In genomic region chr11:59808170-59808960, GRCm38 (mm10) we compare ENCODE assay signal across 8 mouse cellular contexts. TPM values are rescaled to one million over a fixed set of nuclear protein-coding genes. Genes with fewer than 3 reads are reported as not detected.
DNase-seq lines count a peak whose midpoint lies in the region; ATAC-seq and TF ChIP-seq lines count a peak whose summit lies in the region.

No protein-coding gene starts in this region.

- no peak for ATAC-seq in heart, embryonic 15.5 days (replicated peaks; ENCODE audit: insufficient number of reproducible peaks, insufficient read depth, low FRiP score, low read depth)
- no peak for ATAC-seq in G1E (ENCODE audit: extremely low read depth, insufficient number of reproducible peaks, low FRiP score, poor library complexity, severe bottlenecking)
- ATAC-seq in forebrain, postnatal 0 days, result no peak

- no peaks in the 10 kb centered on the region for H3K9me3 ChIP-seq in heart, embryonic 15.5 days (replicated peaks)
- no peaks in the 10 kb centered on the region for H3K9me3 ChIP-seq in G1E (replicated peaks)
- H3K9me3 ChIP-seq in forebrain, postnatal 0 days (ENCODE audit: low read length), result no peaks in the 10 kb centered on the region
- no peaks in the 10 kb centered on the region for H3K9me3 ChIP-seq in midbrain, embryonic 10.5 days (replicated peaks)

- peaks cover 16% of the 10 kb centered on the region for H3K4me1 ChIP-seq in heart, embryonic 15.5 days (replicated peaks)
- H3K4me1 ChIP-seq in G1E (ENCODE audit: insufficient read depth, low read depth, low read length), result peaks cover 52% of the 10 kb centered on the region
- H3K4me1 ChIP-seq in forebrain, postnatal 0 days (ENCODE audit: insufficient read depth), result peaks cover 7% of the 10 kb centered on the region; the same call in 1 of the 2 replicates
- peaks cover 25% of the 10 kb centered on the region for H3K4me1 ChIP-seq in midbrain, embryonic 10.5 days

- peak overlapping the region; percentile 79 for H3K4me3 ChIP-seq in heart, embryonic 15.5 days
- peak overlapping the region; percentile 95 for H3K4me3 ChIP-seq in G1E (ENCODE audit: low read depth, low read length)
- H3K4me3 ChIP-seq in forebrain, postnatal 0 days (ENCODE audit: low read depth, low read length), result peak overlapping the region; percentile 85
- H3K4me3 ChIP-seq in midbrain, embryonic 10.5 days, result peak overlapping the region; percentile 85

- WGBS in heart, embryonic 15.5 days, result 60% methylated on average over 14 of the region's 14 CpGs
- 62% methylated on average over 14 of the region's 14 CpGs for WGBS in forebrain, postnatal 0 days
- 71% methylated on average over 14 of the region's 14 CpGs for whole genome bisulfite sequencing in midbrain, embryonic 10.5 days

- no peak for DNase-seq in heart, adult 8-10 months (ENCODE audit: low spot score)
- no peak for DNase-seq in G1E (ENCODE audit: low spot score)
- no peak for DNase-seq in forebrain, postnatal 0 days
- DNase-seq in midbrain, embryonic 10.5 days (ENCODE audit: low spot score), result no peak
- DNase-seq in urinary bladder, postnatal 25 days (ENCODE audit: low spot score), result no peak
- DNase-seq in ovary, postnatal 36 days (ENCODE audit: low spot score), result no peak
- no peak for DNase-seq in right cerebral cortex, adult 2 months (ENCODE audit: low spot score in 2 of 2)

- H3K27ac ChIP-seq in heart, embryonic 15.5 days, result peak overlapping the region; percentile 99
- no peak overlapping the region for H3K27ac ChIP-seq in forebrain, postnatal 0 days (ENCODE audit: low read depth, low read length)
- H3K27ac ChIP-seq in midbrain, embryonic 10.5 days (replicated peaks), result peak overlapping the region; percentile 99

- no peak for TF ChIP-seq CTCF in G1E (IDR thresholded peaks at IDR 0.05; ENCODE audit: low read depth, low read length)
- TF ChIP-seq CTCF in forebrain, postnatal 0 days (IDR thresholded peaks at IDR 0.05; ENCODE audit: low read depth), result peak; percentile 48

- peak overlapping the region; percentile 97 for H3K9ac ChIP-seq in heart, embryonic 15.5 days
- H3K9ac ChIP-seq in forebrain, postnatal 0 days, result no peak overlapping the region

- H3K36me3 ChIP-seq in heart, embryonic 15.5 days, result peaks cover 37% of the 10 kb centered on the region
- peaks cover 66% of the 10 kb centered on the region for H3K36me3 ChIP-seq in G1E (replicated peaks)
- peaks cover 36% of the 10 kb centered on the region for H3K36me3 ChIP-seq in forebrain, postnatal 0 days (ENCODE audit: insufficient read depth)
- peaks cover 46% of the 10 kb centered on the region for H3K36me3 ChIP-seq in midbrain, embryonic 10.5 days

- H3K4me2 ChIP-seq in heart, embryonic 15.5 days, result peak overlapping the region; percentile 75
- peak overlapping the region; percentile 81 for H3K4me2 ChIP-seq in forebrain, postnatal 0 days (ENCODE audit: low read depth)

- H3K27me3 ChIP-seq in heart, embryonic 15.5 days, result no peaks in the 10 kb centered on the region
- no peaks in the 10 kb centered on the region for H3K27me3 ChIP-seq in G1E (ENCODE audit: insufficient read depth, low read length)
- no peaks in the 10 kb centered on the region for H3K27me3 ChIP-seq in forebrain, postnatal 0 days (ENCODE audit: insufficient read depth, low read length)
- H3K27me3 ChIP-seq in midbrain, embryonic 10.5 days (ENCODE audit: low read depth, poor library complexity, severe bottlenecking), result no peaks in the 10 kb centered on the region

RNA-seq across cellular contexts. Expression of gene Flcn, which starts 1.5 kb away (rescaled TPM):
- 32.6 and 36.9 TPM in 2 replicates for polyA plus RNA-seq in heart, embryonic 15.5 days (2015; fragmentation: Nextera tagmentation; extraction: Ambion mirVana)
- 10 to 100 TPM; 26.7 to 46.9 (median 42.1) TPM for total RNA-seq in heart, adult 8-10 months (2022)
- total RNA-seq in G1E (2014; fragmentation: Nextera tagmentation), result 40.0 and 54.7 TPM in 2 replicates
- total RNA-seq in G1E (2017), result 60.9 and 69.8 TPM in 2 replicates
- polyA plus RNA-seq in G1E (2012), result 31.2 and 34.9 TPM in 2 replicates
- 33.7 and 36.9 TPM in 2 replicates for total RNA-seq in forebrain, postnatal 0 days (2014; rRNA removed)
- 25.0 and 31.4 TPM in 2 replicates for polyA plus RNA-seq in forebrain, postnatal 0 days (2015; fragmentation: Nextera tagmentation; extraction: Ambion mirVana)
- polyA plus RNA-seq in midbrain, embryonic 10.5 days (2016; fragmentation: Nextera tagmentation; extraction: Ambion mirVana), result 31.7 and 32.7 TPM in 2 replicates

RNA-seq across cellular contexts. Expression of gene Pld6, which starts 20.9 kb away (rescaled TPM):
- 3.4 and 4.9 TPM in 2 replicates for polyA plus RNA-seq in heart, embryonic 15.5 days (2015; fragmentation: Nextera tagmentation; extraction: Ambion mirVana)
- 1 to 10 TPM in 2 of 4 experiments, under 1 TPM in 2; 0.60 to 1.2 (median 0.89) TPM for total RNA-seq in heart, adult 8-10 months (2022)
- total RNA-seq in G1E (2014; fragmentation: Nextera tagmentation), result not detected in 2 replicates
- total RNA-seq in G1E (2017), result not detected in 2 replicates
- polyA plus RNA-seq in G1E (2012), result not detected in 2 replicates
- 0.92 and 6.0 TPM in 2 replicates for total RNA-seq in forebrain, postnatal 0 days (2014; rRNA removed)
- polyA plus RNA-seq in forebrain, postnatal 0 days (2015; fragmentation: Nextera tagmentation; extraction: Ambion mirVana), result 6.8 and 12.1 TPM in 2 replicates
- 2.9 and 3.4 TPM in 2 replicates for polyA plus RNA-seq in midbrain, embryonic 10.5 days (2016; fragmentation: Nextera tagmentation; extraction: Ambion mirVana)

RNA-seq across cellular contexts. Expression of gene Nt5m, which starts 30.9 kb away (rescaled TPM):
- polyA plus RNA-seq in heart, embryonic 15.5 days (2015; fragmentation: Nextera tagmentation; extraction: Ambion mirVana), result 35.0 and 38.2 TPM in 2 replicates
- total RNA-seq in heart, adult 8-10 months (2022), result 10 to 100 TPM; 24.3 to 32.0 (median 26.8) TPM
- total RNA-seq in G1E (2014; fragmentation: Nextera tagmentation) (14.0 and 15.7 TPM in 2 replicates), G1E (2017) (19.3 and 20.2 TPM in 2 replicates)
- polyA plus RNA-seq in G1E (2012), result 11.7 and 14.0 TPM in 2 replicates
- total RNA-seq in forebrain, postnatal 0 days (2014; rRNA removed), result 62.2 and 63.0 TPM in 2 replicates
- 82.3 and 85.9 TPM in 2 replicates for polyA plus RNA-seq in forebrain, postnatal 0 days (2015; fragmentation: Nextera tagmentation; extraction: Ambion mirVana)
- 40.9 and 44.4 TPM in 2 replicates for polyA plus RNA-seq in midbrain, embryonic 10.5 days (2016; fragmentation: Nextera tagmentation; extraction: Ambion mirVana)

RNA-seq across cellular contexts. Expression of gene Cops3, which starts 31.3 kb away (rescaled TPM):
- polyA plus RNA-seq in heart, embryonic 15.5 days (2015; fragmentation: Nextera tagmentation; extraction: Ambion mirVana), result 135 and 160 TPM in 2 replicates
- total RNA-seq in heart, adult 8-10 months (2022), result 10 to 100 TPM; 71.2 to 74.2 (median 72.7) TPM
- total RNA-seq in G1E (2014; fragmentation: Nextera tagmentation) (157 and 165 TPM in 2 replicates), G1E (2017) (231 and 247 TPM in 2 replicates)
- polyA plus RNA-seq in G1E (2012), result 15.2 and 20.8 TPM in 2 replicates
- total RNA-seq in forebrain, postnatal 0 days (2014; rRNA removed), result 132 and 138 TPM in 2 replicates
- polyA plus RNA-seq in forebrain, postnatal 0 days (2015; fragmentation: Nextera tagmentation; extraction: Ambion mirVana), result 158 and 169 TPM in 2 replicates
- 249 and 250 TPM in 2 replicates for polyA plus RNA-seq in midbrain, embryonic 10.5 days (2016; fragmentation: Nextera tagmentation; extraction: Ambion mirVana)
